Mouse (Mus musculus) kidney, adult 2 months (tissue): Measurements from ENCODE around the gene Vamp5. TPM values are rescaled to one million over a fixed set of nuclear protein-coding genes. Genes with fewer than 3 reads are reported as not detected.

Source experiments
- DNase-seq: peaks from one replicate; pipeline ENCODE4 v3.0.0; 2021
- H3K27ac ChIP-seq: fragments of 200-500 bp; 2 replicates; pipeline ENCODE4 v1.5.1; 2012; ENCODE audit warnings: low read depth, low read length, control low read depth, inconsistent platforms; ENCODE audit not compliant: insufficient read depth
- H3K27me3 ChIP-seq: fragments of 200-500 bp; replicated peaks from 2 replicates; pipeline ENCODE4 v1.6.1; 2012; ENCODE audit warnings: mild to moderate bottlenecking, moderate library complexity, low read length, inconsistent platforms; ENCODE audit not compliant: control insufficient read depth, insufficient read depth
- H3K36me3 ChIP-seq: fragments of 200-500 bp; 2 replicates; pipeline ENCODE4 v1.6.1; 2012; ENCODE audit warnings: mild to moderate bottlenecking, moderate library complexity, low read length, inconsistent platforms; ENCODE audit not compliant: control insufficient read depth, insufficient read depth
- H3K4me1 ChIP-seq: fragments of 200-500 bp; 2 replicates; pipeline ENCODE4 v1.6.1; 2011; ENCODE audit warnings: low read length; ENCODE audit not compliant: control insufficient read depth, insufficient read depth
- H3K4me3 ChIP-seq: fragments of 200-500 bp; 2 replicates; pipeline ENCODE4 v1.5.1; 2011; ENCODE audit warnings: mild to moderate bottlenecking, low read depth, low read length, control low read depth; ENCODE audit not compliant: insufficient read depth
- CTCF ChIP-seq: fragments of 200-500 bp; conservative IDR thresholded peaks from 2 replicates; pipeline ENCODE4 v1.5.1; 2011; ENCODE audit warnings: low read depth, mild to moderate bottlenecking, control low read depth, low read length, moderate library complexity, mixed read lengths; ENCODE audit not compliant: insufficient read depth, insufficient read length
- POLR2A ChIP-seq: fragments of 200-500 bp; IDR thresholded peaks from one replicate; pipeline ENCODE4 v1.6.1; 2011; ENCODE audit warnings: low read depth, low read length, control low read depth
- WGBS: fragments of 180-500 bp; shearing (Covaris S2); methylation state at CpG from one replicate; pipeline ENCODE4 v1.1.7; 2018; 5-methylcytosine and 5-hydroxymethylcytosine counted together
- polyA plus RNA-seq: library from polyadenylated mRNA; depleted of rRNA; stranded (reverse); fragments of >200 nt; gene quantifications from 2 replicates; pipeline ENCODE4 v1.2.3, GENCODE M21; 2012

The Vamp5 gene
- polyA plus RNA-seq, 1 experiment = 60.1 TPM

- WGBS = under 1% methylated on average over 13 of the region's 13 CpGs
- Histone ChIP-seq H3K36me3 (peaks cover 3% of the 10 kb centered on the region), H3K27ac (peak overlapping the region; percentile 98), H3K4me3 (peak overlapping the region; percentile 72), H3K27me3 (no peaks in the 10 kb centered on the region), H3K4me1 (peaks cover 18% of the 10 kb centered on the region)
- peak; percentile 64 for DNase-seq
- TF ChIP-seq POLR2A (no peak), CTCF (no peak)
These were observed 9.2 kb upstream of the Vamp5 start for GRCm38 (mm10) chr6:72389471-72389940.

- H3K27me3 ChIP-seq = no peaks in the 10 kb centered on the region
- no peak for DNase-seq
- WGBS = 54% methylated on average over 6 of the region's 6 CpGs
- H3K27ac ChIP-seq = peak overlapping the region; percentile 98
- peaks cover 3% of the 10 kb centered on the region for H3K36me3 ChIP-seq
- TF ChIP-seq POLR2A = no peak
- TF ChIP-seq CTCF = no peak
- peaks cover 18% of the 10 kb centered on the region for H3K4me1 ChIP-seq
- H3K4me3 ChIP-seq = peak overlapping the region; percentile 26; the same call in 1 of the 2 replicates
These were observed 8.6 kb upstream of the Vamp5 start for GRCm38 (mm10) chr6:72388791-72389329.

GRCm38 (mm10) chr6:72388266-72388665 lies 8.0 kb upstream of the Vamp5 start:
- WGBS = 53% methylated on average over 10 of the region's 10 CpGs
- no peak overlapping the region for H3K4me3 ChIP-seq

DNA sequence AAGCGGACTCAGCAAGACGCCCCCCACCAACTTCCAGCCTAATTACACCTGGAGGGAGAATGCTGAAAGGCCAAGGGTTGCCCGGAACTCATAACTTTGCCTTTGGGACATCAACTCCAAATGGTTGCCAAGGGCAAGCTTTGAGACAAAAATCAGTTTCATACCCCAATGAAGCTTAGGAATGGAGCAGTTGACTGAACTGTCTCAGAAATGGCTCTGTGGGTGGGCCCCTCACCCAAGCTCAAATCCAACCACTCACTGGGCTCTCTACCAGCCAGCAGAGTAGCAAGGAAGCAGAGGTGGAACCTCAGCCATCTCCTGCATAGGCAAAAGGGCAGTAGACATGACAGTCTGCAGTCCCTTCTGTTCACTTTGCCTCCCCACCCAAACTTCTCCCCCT lies 7.5 kb upstream of the Vamp5 start:
- TF ChIP-seq POLR2A (no peak), CTCF (no peak)
- WGBS = 42% methylated on average over 3 of the region's 3 CpGs

More at GRCm38 (mm10) chr6:72388266-72388665, 8.0 kb upstream of the Vamp5 start:
- peak overlapping the region; percentile 98 for H3K27ac ChIP-seq
- peaks cover 3% of the 10 kb centered on the region for H3K36me3 ChIP-seq
- no peaks in the 10 kb centered on the region for H3K27me3 ChIP-seq
- TF ChIP-seq POLR2A = no peak
- TF ChIP-seq CTCF = no peak
- no peak for DNase-seq
- H3K4me1 ChIP-seq = peaks cover 18% of the 10 kb centered on the region

DNA sequence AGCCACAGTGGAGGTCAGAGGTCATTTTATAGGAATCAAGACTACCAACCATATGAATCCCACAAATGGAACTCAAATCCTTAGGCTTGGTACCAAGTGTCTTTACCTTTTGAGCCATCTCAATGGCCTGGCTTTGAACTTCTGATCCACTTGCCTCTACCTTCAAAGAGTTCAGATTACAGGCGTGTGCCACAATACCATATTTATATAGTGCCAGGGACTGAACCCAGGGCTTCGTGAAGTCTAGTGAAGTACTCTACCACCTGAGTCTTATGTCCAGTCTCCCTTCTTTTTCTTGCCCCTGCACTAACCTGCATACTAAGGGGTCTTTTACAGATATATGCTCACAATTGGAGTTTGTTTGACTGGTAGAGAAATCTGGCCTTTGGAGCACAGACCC lies 6.3 kb upstream of the Vamp5 start:
- Histone ChIP-seq H3K4me1 (peaks cover 24% of the 10 kb centered on the region), H3K36me3 (peaks cover 3% of the 10 kb centered on the region), H3K27ac (no peak overlapping the region), H3K4me3 (no peak overlapping the region), H3K27me3 (no peaks in the 10 kb centered on the region)
- no peak for TF ChIP-seq POLR2A
- TF ChIP-seq CTCF = no peak
- DNase-seq = no peak
- WGBS = 96% methylated on average over 2 of the region's 2 CpGs

More for the DNA sequence above, 7.5 kb upstream of the Vamp5 start:
- no peaks in the 10 kb centered on the region for H3K27me3 ChIP-seq
- H3K4me3 ChIP-seq = no peak overlapping the region
- H3K36me3 ChIP-seq = peaks cover 3% of the 10 kb centered on the region
- DNase-seq = no peak
- peak overlapping the region; percentile 31 for H3K27ac ChIP-seq
- H3K4me1 ChIP-seq = peaks cover 18% of the 10 kb centered on the region

- TF ChIP-seq POLR2A = no peak
- no peak for TF ChIP-seq CTCF
- H3K4me1 ChIP-seq = peaks cover 24% of the 10 kb centered on the region
- no peaks in the 10 kb centered on the region for H3K27me3 ChIP-seq
- WGBS = 84% methylated on average over 4 of the region's 4 CpGs
- no peak for DNase-seq
- no peak overlapping the region for H3K4me3 ChIP-seq
- H3K27ac ChIP-seq = no peak overlapping the region
- H3K36me3 ChIP-seq = peaks cover 3% of the 10 kb centered on the region
These were observed 5.0 kb upstream of the Vamp5 start for GRCm38 (mm10) chr6:72385258-72385657.

DNA sequence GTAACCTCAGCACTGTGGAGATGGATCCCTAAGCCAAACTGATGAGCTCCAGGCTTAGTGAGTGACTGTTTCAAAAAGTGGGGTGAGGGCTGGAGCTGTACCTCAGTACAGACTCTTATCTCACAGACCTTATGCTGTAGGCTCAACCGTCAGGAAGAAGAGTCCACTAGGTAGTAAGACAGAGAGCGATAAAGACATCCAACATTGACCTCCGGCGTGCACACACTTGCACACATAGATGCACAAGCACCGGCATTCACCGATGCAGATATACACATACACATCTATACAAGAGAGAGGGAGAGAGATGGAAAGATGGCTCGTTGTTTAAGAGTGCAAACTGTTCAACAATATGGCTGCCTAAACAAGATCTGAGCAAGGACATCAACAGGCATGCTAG lies 3.7 kb upstream of the Vamp5 start:
- 94% methylated on average over 7 of the region's 7 CpGs for WGBS

More for the DNA sequence above, 3.7 kb upstream of the Vamp5 start:
- TF ChIP-seq POLR2A (no peak), CTCF (no peak)
- H3K27ac ChIP-seq = no peak overlapping the region
- H3K4me1 ChIP-seq = peaks cover 22% of the 10 kb centered on the region
- DNase-seq = no peak
- peaks cover 3% of the 10 kb centered on the region for H3K36me3 ChIP-seq
- no peaks in the 10 kb centered on the region for H3K27me3 ChIP-seq
- no peak overlapping the region for H3K4me3 ChIP-seq
